Mouse (Mus musculus): ENCODE results near the gene Rbks. TPM values are rescaled to one million over a fixed set of nuclear protein-coding genes. Genes with fewer than 3 reads are reported as not detected.

Gene Rbks
- total and polyA plus RNA-seq, 2 experiments from 2014 or later, result 2.2 to 2.9 TPM

- H3K9me3 ChIP-seq (ENCODE audit: low read length), result no peaks in the 10 kb centered on the region
- no peaks in the 10 kb centered on the region for H3K27me3 ChIP-seq (ENCODE audit: insufficient read depth, low read length)
- no peak overlapping the region for H3K4me2 ChIP-seq (ENCODE audit: low read depth, low read length, poor library complexity, severe bottlenecking)
- DNase-seq (ENCODE audit: low spot score) (no peak), ATAC-seq (ENCODE audit: low FRiP score) (no peak)
- no peak overlapping the region for H3K27ac ChIP-seq (ENCODE audit: low read depth, low read length)
- 73% methylated on average over 2 of the region's 2 CpGs for WGBS
- TF ChIP-seq CTCF (IDR thresholded peaks at IDR 0.05), result no peak
- H3K4me1 ChIP-seq (ENCODE audit: insufficient read depth, low read length), result no peaks in the 10 kb centered on the region
- no peak overlapping the region for H3K9ac ChIP-seq (replicated peaks; ENCODE audit: low read length, poor library complexity, severe bottlenecking)
- H3K36me3 ChIP-seq (ENCODE audit: insufficient read depth, low read length), result no peaks in the 10 kb centered on the region
- no peak overlapping the region for H3K4me3 ChIP-seq (ENCODE audit: low read depth, low read length)
Measured at GRCm38 (mm10) chr5:31671137-31671536, 26.3 kb downstream of the Rbks start.

DNA sequence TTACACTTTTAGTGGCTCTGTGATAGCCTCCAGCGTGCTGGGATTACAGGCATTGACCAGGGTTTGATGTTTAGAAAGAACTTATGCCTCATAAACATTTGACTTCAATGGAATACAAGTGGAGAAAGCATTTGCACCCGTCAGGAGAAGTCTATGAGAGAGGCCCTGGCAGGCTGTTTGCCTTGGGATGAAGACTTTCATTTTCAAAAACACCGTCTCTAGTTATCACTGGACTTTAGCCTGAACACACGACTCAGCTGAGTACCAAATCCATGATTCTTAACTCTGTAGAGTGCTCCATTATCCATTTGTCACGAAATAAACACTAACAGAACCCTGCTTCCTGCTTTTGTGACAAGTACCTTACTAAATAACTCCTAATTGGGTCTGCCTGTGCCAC, 27.4 kb downstream of the Rbks start:
- ATAC-seq (ENCODE audit: low FRiP score) (no peak), DNase-seq (ENCODE audit: low spot score) (no peak)
- TF ChIP-seq CTCF (IDR thresholded peaks at IDR 0.05), result no peak
- Histone ChIP-seq H3K9ac (replicated peaks; ENCODE audit: low read length, poor library complexity, severe bottlenecking) (no peak overlapping the region), H3K27me3 (ENCODE audit: insufficient read depth, low read length) (no peaks in the 10 kb centered on the region), H3K4me3 (ENCODE audit: low read depth, low read length) (no peak overlapping the region), H3K9me3 (ENCODE audit: low read length) (no peaks in the 10 kb centered on the region), H3K27ac (ENCODE audit: low read depth, low read length) (no peak overlapping the region), H3K4me1 (ENCODE audit: insufficient read depth, low read length) (no peaks in the 10 kb centered on the region), H3K36me3 (ENCODE audit: insufficient read depth, low read length) (no peaks in the 10 kb centered on the region), H3K4me2 (ENCODE audit: low read depth, low read length, poor library complexity, severe bottlenecking) (no peak overlapping the region)
- 69% methylated on average over 5 of the region's 5 CpGs for WGBS

GRCm38 (mm10) chr5:31668325-31668968, 29.0 kb downstream of the Rbks start:
- no peaks in the 10 kb centered on the region for H3K9me3 ChIP-seq (ENCODE audit: low read length)
- DNase-seq (ENCODE audit: low spot score), result no peak
- no peak for ATAC-seq (ENCODE audit: low FRiP score)
- H3K4me3 ChIP-seq (ENCODE audit: low read depth, low read length), result no peak overlapping the region
- TF ChIP-seq CTCF (IDR thresholded peaks at IDR 0.05), result no peak
- no peak overlapping the region for H3K27ac ChIP-seq (ENCODE audit: low read depth, low read length)
- H3K36me3 ChIP-seq (ENCODE audit: insufficient read depth, low read length), result no peaks in the 10 kb centered on the region
- no peaks in the 10 kb centered on the region for H3K4me1 ChIP-seq (ENCODE audit: insufficient read depth, low read length)
- WGBS, result 61% methylated on average over 13 of the region's 13 CpGs
- no peak overlapping the region for H3K4me2 ChIP-seq (ENCODE audit: low read depth, low read length, poor library complexity, severe bottlenecking)
- no peaks in the 10 kb centered on the region for H3K27me3 ChIP-seq (ENCODE audit: insufficient read depth, low read length)
- no peak overlapping the region for H3K9ac ChIP-seq (replicated peaks; ENCODE audit: low read length, poor library complexity, severe bottlenecking)

- DNase-seq (ENCODE audit: low spot score) (no peak), ATAC-seq (ENCODE audit: low FRiP score) (no peak)
- Histone ChIP-seq H3K9me3 (ENCODE audit: low read length) (no peaks in the 10 kb centered on the region), H3K27me3 (ENCODE audit: insufficient read depth, low read length) (no peaks in the 10 kb centered on the region), H3K4me3 (ENCODE audit: low read depth, low read length) (no peak overlapping the region), H3K4me2 (ENCODE audit: low read depth, low read length, poor library complexity, severe bottlenecking) (no peak overlapping the region), H3K9ac (replicated peaks; ENCODE audit: low read length, poor library complexity, severe bottlenecking) (no peak overlapping the region), H3K36me3 (ENCODE audit: insufficient read depth, low read length) (no peaks in the 10 kb centered on the region), H3K4me1 (ENCODE audit: insufficient read depth, low read length) (no peaks in the 10 kb centered on the region), H3K27ac (ENCODE audit: low read depth, low read length) (no peak overlapping the region)
- 31% methylated on average over 1 of the region's 1 CpGs for WGBS
- TF ChIP-seq CTCF (IDR thresholded peaks at IDR 0.05), result no peak
Measured at GRCm38 (mm10) chr5:31666176-31666575, 31.3 kb downstream of the Rbks start.

GRCm38 (mm10) chr5:31655688-31656190, 41.7 kb downstream of the Rbks start:
- Histone ChIP-seq H3K9ac (replicated peaks; ENCODE audit: low read length, poor library complexity, severe bottlenecking) (no peak overlapping the region), H3K36me3 (ENCODE audit: insufficient read depth, low read length) (no peaks in the 10 kb centered on the region), H3K4me3 (ENCODE audit: low read depth, low read length) (no peak overlapping the region), H3K4me2 (ENCODE audit: low read depth, low read length, poor library complexity, severe bottlenecking) (no peak overlapping the region), H3K27ac (ENCODE audit: low read depth, low read length) (no peak overlapping the region), H3K27me3 (ENCODE audit: insufficient read depth, low read length) (no peaks in the 10 kb centered on the region), H3K4me1 (ENCODE audit: insufficient read depth, low read length) (no peaks in the 10 kb centered on the region), H3K9me3 (ENCODE audit: low read length) (no peaks in the 10 kb centered on the region)
- 87% methylated on average over 1 of the region's 1 CpGs for WGBS
- ATAC-seq (ENCODE audit: low FRiP score), result no peak
- DNase-seq (ENCODE audit: low spot score), result no peak
- TF ChIP-seq CTCF (IDR thresholded peaks at IDR 0.05), result no peak

DNA sequence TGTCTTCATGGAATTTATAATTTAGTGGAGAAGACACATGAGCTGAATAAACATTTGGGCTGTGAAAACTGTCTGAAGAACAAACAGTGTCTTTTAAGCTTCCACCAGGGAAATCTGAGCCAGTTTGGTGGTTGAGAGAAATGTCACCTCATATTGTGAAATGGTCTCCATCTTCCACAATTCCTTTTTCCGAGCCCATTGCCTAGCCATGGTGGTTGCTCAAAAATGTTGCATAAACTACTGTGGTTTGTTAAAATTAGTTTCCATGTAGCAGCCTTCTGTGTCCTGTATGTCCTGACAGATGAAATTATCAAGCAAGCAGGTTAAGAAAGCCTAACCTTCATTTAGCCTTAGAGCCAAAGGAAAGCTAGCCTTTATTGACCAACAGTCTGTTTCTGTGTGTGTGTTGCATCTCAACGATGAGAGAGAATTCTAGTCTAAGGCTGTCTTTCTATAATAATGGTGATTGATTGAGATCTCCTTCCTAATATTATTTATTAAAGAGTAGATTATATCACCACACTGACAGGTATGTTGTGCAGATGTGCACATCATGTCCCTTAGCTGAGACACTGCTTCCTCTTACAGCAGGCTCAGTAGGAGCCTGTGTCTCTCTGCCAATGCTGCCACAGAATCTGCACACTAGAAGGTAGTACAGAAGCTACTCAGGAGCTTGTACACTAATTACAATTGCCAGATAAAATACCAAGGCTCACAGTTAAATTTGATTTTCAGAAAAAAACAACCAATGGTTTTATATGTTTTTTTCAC, 46.7 kb downstream of the Rbks start:
- H3K36me3 ChIP-seq (ENCODE audit: insufficient read depth, low read length), result no peaks in the 10 kb centered on the region
- H3K4me1 ChIP-seq (ENCODE audit: insufficient read depth, low read length), result no peaks in the 10 kb centered on the region
- DNase-seq (ENCODE audit: low spot score), result no peak
- H3K27ac ChIP-seq (ENCODE audit: low read depth, low read length), result no peak overlapping the region
- TF ChIP-seq CTCF (IDR thresholded peaks at IDR 0.05), result no peak
- 91% methylated on average over 2 of the region's 2 CpGs for WGBS
- H3K9ac ChIP-seq (replicated peaks; ENCODE audit: low read length, poor library complexity, severe bottlenecking), result no peak overlapping the region
- no peaks in the 10 kb centered on the region for H3K9me3 ChIP-seq (ENCODE audit: low read length)
- no peak overlapping the region for H3K4me2 ChIP-seq (ENCODE audit: low read depth, low read length, poor library complexity, severe bottlenecking)
- no peak for ATAC-seq (ENCODE audit: low FRiP score)
- no peaks in the 10 kb centered on the region for H3K27me3 ChIP-seq (ENCODE audit: insufficient read depth, low read length)
- H3K4me3 ChIP-seq (ENCODE audit: low read depth, low read length), result no peak overlapping the region
